Mouse (Mus musculus) kidney, embryonic 15.5 days (tissue): ENCODE data around the gene Sppl3. TPM values are rescaled to one million over a fixed set of nuclear protein-coding genes. Genes with fewer than 3 reads are reported as not detected.

Experiments used
- ATAC-seq: fragments of 200-750 bp; cut with Nextera tagmentation; replicated peaks from 2 replicates; pipeline ENCODE4 v1.8.0; 2017; ENCODE audit warnings: moderate TSS enrichment; ENCODE audit not compliant: low FRiP score
- H3K27ac ChIP-seq: fragments of 300-500 bp; sonication (generic); 2 replicates; pipeline ENCODE4 v1.5.1; 2015; ENCODE audit warnings: mild to moderate bottlenecking, inconsistent platforms
- H3K27me3 ChIP-seq: fragments of 300-500 bp; sonication (generic); 2 replicates; pipeline ENCODE4 v1.6.1; 2015; ENCODE audit warnings: inconsistent platforms
- H3K36me3 ChIP-seq: fragments of 300-500 bp; sonication (generic); 2 replicates; pipeline ENCODE4 v1.6.1; 2015; ENCODE audit warnings: inconsistent platforms
- H3K4me1 ChIP-seq: fragments of 300-500 bp; sonication (generic); 2 replicates; pipeline ENCODE4 v1.6.1; 2015; ENCODE audit warnings: inconsistent platforms
- H3K4me2 ChIP-seq: fragments of 300-500 bp; sonication (generic); 2 replicates; pipeline ENCODE4 v1.6.1; 2015; ENCODE audit warnings: moderate library complexity, mild to moderate bottlenecking, inconsistent platforms
- H3K4me3 ChIP-seq: fragments of 300-500 bp; sonication (generic); replicated peaks from 2 replicates; pipeline ENCODE4 v1.5.1; 2015; ENCODE audit warnings: mild to moderate bottlenecking, inconsistent platforms
- H3K9ac ChIP-seq: fragments of 300-500 bp; sonication (generic); 2 replicates; pipeline ENCODE4 v1.6.1; 2015; ENCODE audit warnings: mild to moderate bottlenecking, inconsistent platforms
- H3K9me3 ChIP-seq: fragments of 300-500 bp; sonication (generic); replicated peaks from 2 replicates; pipeline ENCODE4 v1.6.1; 2016; ENCODE audit warnings: inconsistent platforms
- WGBS: fragments of 180-500 bp; shearing (Covaris S2); methylation state at CpG from one replicate; pipeline ENCODE4 v1.1.7; 2015; ENCODE audit warnings: mixed read lengths; 5-methylcytosine and 5-hydroxymethylcytosine counted together
- polyA plus RNA-seq: library from polyadenylated mRNA; unstranded; fragments of >200 nt; fragmentation: Nextera tagmentation; extraction: Ambion mirVana; gene quantifications from 2 replicates; pipeline ENCODE4 v1.2.1, GENCODE M21; 2015

The Sppl3 gene
- polyA plus RNA-seq, 1 experiment from 2014 or later, result 14.8 TPM

DNA sequence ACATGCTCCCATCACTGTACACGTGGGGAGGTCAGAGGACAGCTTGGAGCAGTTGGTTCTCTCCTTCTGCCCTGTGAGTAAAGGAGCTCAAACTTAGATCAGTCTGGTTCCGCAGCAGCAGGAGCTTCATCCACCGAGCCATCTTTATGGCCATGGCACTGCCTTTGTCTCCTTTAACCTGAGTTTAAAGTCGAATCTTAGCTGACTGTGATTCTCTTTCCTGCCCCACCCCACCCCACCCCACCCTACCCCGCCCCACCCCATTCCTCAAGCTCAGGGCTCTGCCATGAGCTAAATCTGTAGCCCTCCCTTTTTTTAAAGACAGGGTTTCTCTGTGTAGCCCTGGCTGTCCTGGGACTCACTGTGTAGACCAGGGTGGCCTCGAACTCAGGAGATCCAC lies 38.8 kb downstream of the Sppl3 start:
- Histone ChIP-seq H3K9ac (no peak overlapping the region), H3K4me2 (no peak overlapping the region), H3K9me3 (no peaks in the 10 kb centered on the region), H3K4me3 (no peak overlapping the region), H3K4me1 (peaks cover 38% of the 10 kb centered on the region), H3K27me3 (no peaks in the 10 kb centered on the region), H3K36me3 (peaks cover 6% of the 10 kb centered on the region; the same call in 1 of the 2 replicates), H3K27ac (no peak overlapping the region)
- ATAC-seq, result no peak
- WGBS, result 71% methylated on average over 6 of the region's 6 CpGs

DNA sequence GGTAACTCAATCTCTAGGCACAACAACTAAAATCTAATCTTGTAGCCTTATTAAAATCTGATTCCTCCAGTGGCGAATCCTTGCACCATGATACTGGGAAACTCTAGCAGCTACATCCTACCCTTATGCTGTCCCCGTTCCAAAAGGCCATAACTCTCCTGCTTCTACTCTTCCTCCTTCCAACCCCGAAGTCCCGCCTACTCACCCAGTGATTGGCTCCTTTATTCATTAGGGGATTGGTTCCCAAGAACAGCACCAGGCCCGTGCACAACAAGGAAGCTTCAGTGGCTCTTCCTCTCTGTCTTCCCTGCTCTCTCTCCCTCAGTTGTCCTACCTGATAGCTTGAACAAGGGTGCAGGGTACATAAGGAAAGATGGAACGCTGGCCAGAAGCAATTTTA lies 39.8 kb downstream of the Sppl3 start:
- Histone ChIP-seq H3K27ac (no peak overlapping the region), H3K9me3 (no peaks in the 10 kb centered on the region), H3K27me3 (no peaks in the 10 kb centered on the region), H3K9ac (no peak overlapping the region), H3K4me3 (no peak overlapping the region), H3K4me2 (no peak overlapping the region), H3K36me3 (no peaks in the 10 kb centered on the region), H3K4me1 (peaks cover 38% of the 10 kb centered on the region)
- no peak for ATAC-seq
- WGBS, result 78% methylated on average over 6 of the region's 6 CpGs

DNA sequence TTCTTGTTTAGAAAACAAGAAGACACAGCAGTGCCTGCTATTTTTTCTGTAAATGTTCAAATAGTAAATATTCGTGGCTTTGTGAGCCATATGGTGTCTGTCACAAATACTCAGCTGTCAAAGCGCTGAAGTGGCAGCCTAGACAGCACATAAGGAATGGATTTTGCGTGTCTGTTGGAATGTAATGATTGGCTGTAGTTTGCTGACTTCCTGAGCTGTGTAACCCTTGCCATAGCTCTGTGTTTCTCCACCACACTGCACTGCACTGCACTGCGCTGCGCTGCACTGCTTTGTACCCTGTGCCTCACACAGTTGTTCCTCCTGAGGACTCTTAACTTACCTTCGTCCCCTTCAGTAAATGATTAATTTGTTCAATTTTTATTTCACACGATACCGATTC lies 41.6 kb downstream of the Sppl3 start:
- ATAC-seq, result peak; percentile 80; the same call in 1 of the 2 replicates
- H3K4me2 ChIP-seq, result no peak overlapping the region

DNA sequence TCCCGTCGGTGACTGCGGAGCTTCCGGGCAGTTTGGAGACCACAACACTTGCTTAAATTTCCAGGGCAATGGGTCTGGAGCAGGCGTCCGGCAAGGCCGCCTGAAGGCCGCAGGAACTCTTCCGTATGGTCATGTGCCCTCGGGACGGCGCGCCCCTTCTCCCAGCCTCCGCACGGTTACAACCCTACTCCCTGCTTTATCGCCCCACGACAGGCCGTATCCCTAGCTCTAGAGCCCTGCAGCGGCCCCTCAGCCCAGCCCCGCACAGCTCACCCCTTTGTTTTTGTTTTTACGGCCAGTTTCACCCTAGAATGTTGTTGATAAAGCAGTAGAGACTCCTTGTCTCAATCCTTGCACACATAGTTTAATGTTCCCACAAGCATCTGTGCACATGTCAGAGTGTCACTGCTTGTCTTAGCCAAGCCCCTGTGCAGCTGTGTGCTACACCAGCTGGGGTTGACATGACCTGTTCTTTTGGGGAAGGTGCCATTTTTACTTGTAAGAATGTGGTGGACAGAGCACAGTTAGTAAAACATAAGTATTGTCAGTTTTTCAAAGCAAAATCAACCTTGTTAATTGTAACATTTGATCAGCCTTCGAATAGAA lies 43.0 kb downstream of the Sppl3 start:
- H3K4me3 ChIP-seq, result no peak overlapping the region

More for the DNA sequence above, 41.6 kb downstream of the Sppl3 start:
- Histone ChIP-seq H3K9ac (no peak overlapping the region), H3K27me3 (no peaks in the 10 kb centered on the region), H3K9me3 (no peaks in the 10 kb centered on the region), H3K36me3 (no peaks in the 10 kb centered on the region), H3K27ac (peak overlapping the region; percentile 46), H3K4me3 (no peak overlapping the region), H3K4me1 (peaks cover 38% of the 10 kb centered on the region)
- WGBS, result 63% methylated on average over 8 of the region's 8 CpGs

DNA sequence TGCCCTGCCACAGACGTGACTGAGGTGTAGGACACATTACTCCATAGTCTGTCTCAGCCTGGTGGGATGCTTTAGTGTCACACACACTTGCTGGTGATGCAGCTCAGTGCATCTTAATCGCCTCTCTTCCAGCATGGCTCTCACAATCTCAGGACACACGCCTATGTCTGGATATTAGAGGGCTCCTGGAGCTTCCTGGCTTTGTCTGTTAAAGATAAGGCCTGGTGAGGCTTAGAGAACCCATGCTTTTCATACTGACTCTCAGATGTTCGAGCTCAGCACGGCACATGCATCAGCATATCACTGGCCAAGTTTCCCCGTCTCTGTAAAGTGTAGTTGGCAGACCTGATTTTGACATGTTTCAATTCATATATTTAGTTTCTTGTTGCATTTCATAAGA lies 44.5 kb downstream of the Sppl3 start:
- Histone ChIP-seq H3K27me3 (no peaks in the 10 kb centered on the region), H3K27ac (no peak overlapping the region), H3K4me3 (no peak overlapping the region), H3K9me3 (no peaks in the 10 kb centered on the region), H3K4me2 (no peak overlapping the region), H3K36me3 (no peaks in the 10 kb centered on the region), H3K9ac (no peak overlapping the region), H3K4me1 (peaks cover 37% of the 10 kb centered on the region)
- no peak for ATAC-seq
- 81% methylated on average over 6 of the region's 6 CpGs for WGBS

More for the DNA sequence above, 43.0 kb downstream of the Sppl3 start:
- H3K4me1 ChIP-seq, result peaks cover 38% of the 10 kb centered on the region
- H3K36me3 ChIP-seq, result no peaks in the 10 kb centered on the region
- WGBS, result 48% methylated on average over 22 of the region's 22 CpGs
- H3K9ac ChIP-seq, result no peak overlapping the region
- no peak for ATAC-seq
- no peak overlapping the region for H3K4me2 ChIP-seq
- H3K27ac ChIP-seq, result peak overlapping the region; percentile 46; the same call in 1 of the 2 replicates
- H3K27me3 ChIP-seq, result no peaks in the 10 kb centered on the region
- H3K9me3 ChIP-seq, result no peaks in the 10 kb centered on the region

DNA sequence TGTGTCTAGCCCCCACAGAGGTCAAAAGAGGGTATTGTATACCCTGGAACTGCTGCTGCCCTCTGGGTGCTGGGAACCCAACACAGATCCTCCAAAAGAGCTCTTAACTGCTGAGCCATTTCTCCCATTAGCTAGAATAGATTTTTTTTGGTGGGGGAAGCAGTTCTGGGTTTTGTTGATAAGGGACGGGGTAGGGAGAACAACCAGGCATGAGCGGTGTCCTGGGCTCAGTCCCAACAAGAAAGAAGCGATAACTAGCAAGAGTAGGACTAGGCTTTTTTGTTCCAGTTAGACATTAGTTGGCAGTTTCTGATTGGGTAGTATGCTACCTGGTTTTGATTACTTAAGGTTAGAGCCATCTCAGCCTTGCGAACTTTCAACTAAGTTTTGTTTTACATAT lies 46.2 kb downstream of the Sppl3 start:
- no peaks in the 10 kb centered on the region for H3K9me3 ChIP-seq
- peaks cover 9% of the 10 kb centered on the region; the same call in 1 of the 2 replicates for H3K36me3 ChIP-seq
- no peak overlapping the region for H3K9ac ChIP-seq
- H3K27ac ChIP-seq, result no peak overlapping the region
- ATAC-seq, result no peak
- no peaks in the 10 kb centered on the region for H3K27me3 ChIP-seq
- H3K4me2 ChIP-seq, result no peak overlapping the region
- peaks cover 23% of the 10 kb centered on the region for H3K4me1 ChIP-seq
- WGBS, result 86% methylated on average over 4 of the region's 4 CpGs
- no peak overlapping the region for H3K4me3 ChIP-seq

DNA sequence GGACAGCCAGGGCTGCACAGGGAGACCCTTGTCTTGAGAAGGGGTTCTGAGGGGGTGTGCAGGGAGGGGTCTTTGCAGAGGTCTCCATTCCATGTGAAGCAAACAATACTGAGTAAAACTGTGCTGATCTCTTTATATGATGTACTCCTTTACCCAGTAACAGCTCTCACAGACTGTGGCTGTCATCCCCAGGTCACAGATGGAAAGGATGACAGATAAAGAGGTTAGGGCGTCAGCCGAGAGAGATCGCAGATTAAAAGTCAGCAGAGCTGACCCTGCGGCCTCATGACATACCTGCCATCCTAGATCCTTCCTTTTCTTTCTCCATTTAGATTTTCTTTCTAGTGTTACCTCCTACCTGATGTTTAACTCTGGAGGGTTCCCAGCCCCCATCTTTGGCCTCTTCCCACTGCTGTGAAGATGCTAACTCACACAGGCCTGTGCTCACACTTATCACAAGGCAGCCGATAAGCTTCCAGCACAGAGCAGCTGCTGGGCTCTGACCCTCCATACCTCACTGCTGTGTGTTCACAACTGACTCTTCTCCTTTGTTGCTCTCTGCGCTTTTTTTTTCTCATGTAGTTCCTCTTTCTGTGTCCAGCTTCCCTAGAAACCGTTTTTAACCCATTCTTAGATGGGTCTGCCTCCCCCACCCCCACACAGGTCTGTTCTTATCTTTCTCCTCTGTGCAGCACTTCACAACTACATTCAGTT lies 47.8 kb downstream of the Sppl3 start:
- Histone ChIP-seq H3K36me3 (peaks cover 20% of the 10 kb centered on the region; the same call in 1 of the 2 replicates), H3K9ac (no peak overlapping the region), H3K4me1 (peaks cover 12% of the 10 kb centered on the region), H3K4me3 (no peak overlapping the region), H3K27ac (peak overlapping the region; percentile 19; the same call in 1 of the 2 replicates), H3K4me2 (no peak overlapping the region), H3K9me3 (no peaks in the 10 kb centered on the region), H3K27me3 (no peaks in the 10 kb centered on the region)
- no peak for ATAC-seq
- WGBS, result 81% methylated on average over 7 of the region's 7 CpGs

DNA sequence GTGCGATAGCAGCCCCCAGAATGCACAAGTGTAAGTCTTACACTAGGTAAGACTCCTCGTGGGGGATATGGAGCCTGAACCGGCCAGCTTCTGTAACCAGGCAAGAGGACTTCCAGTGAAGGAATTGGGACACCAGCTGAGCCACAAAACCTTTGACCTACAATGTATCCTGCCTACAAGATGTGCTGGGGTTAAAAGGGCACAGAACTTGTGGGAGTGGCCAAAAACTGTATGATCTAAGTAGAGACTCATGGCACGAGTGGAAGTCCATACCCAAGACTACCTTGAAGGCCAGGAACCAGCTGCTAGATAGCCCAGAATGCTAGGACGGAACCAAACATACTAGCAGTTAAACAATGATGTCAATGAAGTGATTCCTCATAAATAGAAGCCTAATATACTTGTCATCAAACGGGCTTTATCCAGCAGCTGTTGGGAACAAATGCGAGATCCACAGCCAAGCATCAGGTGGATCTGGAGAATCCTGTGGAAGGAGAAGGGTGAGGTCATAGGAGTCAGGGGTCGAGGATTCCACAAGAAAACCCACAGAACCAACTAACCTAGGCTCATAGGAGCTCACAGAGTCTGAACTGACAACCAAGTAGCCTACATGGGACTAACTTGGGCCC lies 49.2 kb downstream of the Sppl3 start:
- Histone ChIP-seq H3K27me3 (no peaks in the 10 kb centered on the region), H3K4me3 (no peak overlapping the region), H3K27ac (no peak overlapping the region), H3K9me3 (no peaks in the 10 kb centered on the region), H3K4me1 (peaks cover 7% of the 10 kb centered on the region; the same call in 1 of the 2 replicates), H3K9ac (no peak overlapping the region), H3K4me2 (no peak overlapping the region), H3K36me3 (peaks cover 28% of the 10 kb centered on the region)
- WGBS, result 84% methylated on average over 8 of the region's 8 CpGs
- no peak for ATAC-seq

DNA sequence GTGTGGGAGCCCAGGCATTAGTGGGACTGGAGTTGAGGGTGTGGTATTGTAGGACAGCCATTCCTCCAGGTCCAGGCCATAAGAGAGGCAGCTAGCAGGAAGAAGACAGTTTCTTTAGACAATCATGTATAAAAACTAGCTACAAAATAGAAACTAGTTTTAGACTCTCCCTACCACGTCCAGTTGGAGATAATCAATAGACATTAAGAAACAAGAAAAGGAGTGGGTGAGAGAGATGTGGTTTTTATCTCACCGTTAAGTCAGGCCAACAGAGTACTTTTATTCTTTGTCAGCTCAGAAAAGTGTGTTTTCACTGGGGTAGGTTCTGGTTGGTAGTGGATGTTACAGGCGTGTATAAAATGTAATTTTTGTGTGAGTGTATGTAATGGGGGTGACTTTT lies 50.0 kb downstream of the Sppl3 start:
- H3K4me1 ChIP-seq, result peaks cover 7% of the 10 kb centered on the region; the same call in 1 of the 2 replicates
- no peak overlapping the region for H3K4me2 ChIP-seq
- no peaks in the 10 kb centered on the region for H3K27me3 ChIP-seq
- no peak overlapping the region for H3K9ac ChIP-seq
- no peaks in the 10 kb centered on the region for H3K9me3 ChIP-seq
- no peak overlapping the region for H3K27ac ChIP-seq
- H3K4me3 ChIP-seq, result no peak overlapping the region
- peaks cover 28% of the 10 kb centered on the region for H3K36me3 ChIP-seq
- 87% methylated on average over 3 of the region's 3 CpGs for WGBS
- no peak for ATAC-seq

DNA sequence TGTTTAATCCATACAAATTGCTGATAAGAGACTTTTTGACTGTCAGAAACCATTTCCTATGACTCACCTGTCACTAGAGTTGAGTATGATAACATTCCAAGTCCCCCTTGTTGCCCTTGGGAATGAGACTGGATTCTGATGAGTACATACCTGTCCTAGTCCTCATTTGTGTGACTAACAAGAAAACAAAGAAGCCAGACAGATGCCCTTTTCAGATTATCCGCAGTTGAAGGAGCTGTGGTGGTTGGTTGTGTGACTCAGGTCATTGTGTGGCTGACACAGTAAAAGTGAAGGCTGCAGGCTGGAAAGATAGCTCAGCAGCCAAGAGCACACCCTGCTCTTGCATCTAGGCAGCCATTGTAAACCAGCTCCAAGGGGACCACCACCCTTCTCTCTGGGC lies 51.6 kb downstream of the Sppl3 start:
- Histone ChIP-seq H3K36me3 (peaks cover 28% of the 10 kb centered on the region), H3K27me3 (no peaks in the 10 kb centered on the region), H3K9me3 (no peaks in the 10 kb centered on the region), H3K27ac (no peak overlapping the region), H3K4me2 (no peak overlapping the region), H3K9ac (no peak overlapping the region), H3K4me1 (peaks cover 7% of the 10 kb centered on the region; the same call in 1 of the 2 replicates), H3K4me3 (no peak overlapping the region)
- WGBS, result 88% methylated on average over 1 of the region's 1 CpGs
- no peak for ATAC-seq

DNA sequence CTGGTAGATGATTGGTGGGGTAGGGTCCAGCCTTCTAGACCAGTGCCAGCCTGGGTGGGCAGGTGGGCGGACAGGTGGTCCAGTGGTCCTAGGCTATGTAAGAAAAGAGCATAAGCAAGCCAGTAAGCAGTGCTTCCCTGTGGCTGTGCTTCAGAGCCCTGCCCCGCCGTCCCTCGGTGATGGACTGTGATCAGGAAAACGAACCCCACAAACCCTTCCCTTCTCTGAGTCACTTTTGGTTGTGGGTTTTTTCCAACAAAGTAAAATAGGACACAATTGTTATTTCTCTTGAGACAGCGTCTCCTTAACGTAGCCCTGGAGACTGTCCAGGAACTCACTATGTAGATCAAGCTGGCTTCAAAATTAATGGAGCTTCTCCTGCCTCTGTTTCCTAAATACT lies 52.5 kb downstream of the Sppl3 start:
- Histone ChIP-seq H3K4me2 (no peak overlapping the region), H3K9ac (no peak overlapping the region)
- 84% methylated on average over 7 of the region's 7 CpGs for WGBS

DNA sequence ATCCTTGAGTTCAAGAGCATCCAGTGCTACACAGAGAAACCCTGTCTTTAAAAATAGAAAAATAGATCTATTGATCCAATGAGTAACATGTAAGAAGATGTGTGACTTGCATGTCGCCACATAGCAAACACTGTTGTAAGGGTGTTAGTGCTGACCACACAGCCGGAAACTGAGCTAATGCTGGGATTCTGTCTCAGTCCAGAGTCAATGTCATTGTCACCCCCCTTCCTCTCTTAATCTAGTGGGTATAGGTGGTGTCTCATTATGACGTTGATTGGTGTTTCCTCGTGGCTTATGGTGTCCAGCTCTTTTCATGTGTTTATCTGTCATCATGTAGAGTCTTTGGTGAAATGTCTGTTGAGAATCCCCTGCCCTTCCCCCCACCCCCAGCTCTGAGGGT lies 55.3 kb downstream of the Sppl3 start:
- Histone ChIP-seq H3K27ac (no peak overlapping the region), H3K4me2 (no peak overlapping the region), H3K4me1 (peaks cover 29% of the 10 kb centered on the region), H3K36me3 (peaks cover 27% of the 10 kb centered on the region), H3K4me3 (no peak overlapping the region), H3K9ac (no peak overlapping the region), H3K27me3 (no peaks in the 10 kb centered on the region), H3K9me3 (no peaks in the 10 kb centered on the region)
- no peak for ATAC-seq
- 78% methylated on average over 4 of the region's 4 CpGs for WGBS

More for the DNA sequence above, 52.5 kb downstream of the Sppl3 start:
- Histone ChIP-seq H3K36me3 (peaks cover 28% of the 10 kb centered on the region), H3K27ac (no peak overlapping the region), H3K27me3 (no peaks in the 10 kb centered on the region), H3K4me1 (peaks cover 14% of the 10 kb centered on the region; the same call in 1 of the 2 replicates), H3K9me3 (no peaks in the 10 kb centered on the region), H3K4me3 (no peak overlapping the region)
- no peak for ATAC-seq
